Mouse (Mus musculus): ENCODE results near the gene 2210408I21Rik. TPM values are rescaled to one million over a fixed set of nuclear protein-coding genes. Genes with fewer than 3 reads are reported as not detected.

The 2210408I21Rik gene
- polyA plus RNA-seq, 1 experiment from 2014 or later: 14.4 TPM

GRCm38 (mm10) chr13:77177931-77178330 lies 42.6 kb downstream of the 2210408I21Rik start:
- Histone ChIP-seq H3K27me3 (ENCODE audit: control insufficient read depth, insufficient read depth, low read depth, low read length) (no peaks in the 10 kb centered on the region), H3K36me3 (ENCODE audit: control insufficient read depth, insufficient read depth, low read length) (no peaks in the 10 kb centered on the region), H3K9ac (ENCODE audit: low read depth, low read length) (no peak overlapping the region), H3K4me3 (ENCODE audit: low read depth, low read length) (no peak overlapping the region), H3K27ac (ENCODE audit: low read length) (no peak overlapping the region), H3K4me2 (ENCODE audit: low read length) (no peak overlapping the region), H3K9me3 (replicated peaks; ENCODE audit: control insufficient read depth, low read length, poor library complexity, severe bottlenecking) (no peaks in the 10 kb centered on the region), H3K4me1 (ENCODE audit: control insufficient read depth, insufficient read depth, low read length) (no peaks in the 10 kb centered on the region)
- ATAC-seq: no peak

DNA sequence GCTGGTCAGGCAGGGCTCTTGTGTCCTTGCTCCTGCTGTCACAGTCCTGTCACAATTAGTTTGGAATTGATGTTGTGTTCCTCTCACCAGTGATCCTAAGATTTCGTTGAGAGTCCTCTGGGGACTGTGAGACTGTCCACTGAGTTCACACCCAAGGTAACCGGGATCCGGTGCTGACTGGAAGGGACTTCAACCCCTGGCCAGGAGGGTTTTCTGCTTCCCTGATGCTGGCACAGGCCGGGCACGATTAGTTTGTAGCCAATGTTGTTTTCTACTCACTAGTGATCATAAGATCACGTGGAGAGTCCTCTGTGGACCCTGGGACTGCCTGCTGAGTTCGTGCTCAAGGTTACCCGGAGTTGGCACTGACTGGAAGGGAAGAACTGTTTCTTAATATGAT lies 55.3 kb downstream of the 2210408I21Rik start:
- WGBS: 90% methylated on average over 8 of the region's 8 CpGs

GRCm38 (mm10) chr13:77192201-77192600 lies 56.9 kb downstream of the 2210408I21Rik start:
- H3K4me3 ChIP-seq (ENCODE audit: low read depth, low read length): no peak overlapping the region
- no peaks in the 10 kb centered on the region for H3K27me3 ChIP-seq (ENCODE audit: control insufficient read depth, insufficient read depth, low read depth, low read length)
- H3K27ac ChIP-seq (ENCODE audit: low read length): no peak overlapping the region
- no peaks in the 10 kb centered on the region for H3K9me3 ChIP-seq (replicated peaks; ENCODE audit: control insufficient read depth, low read length, poor library complexity, severe bottlenecking)
- ATAC-seq: no peak
- no peak overlapping the region for H3K9ac ChIP-seq (ENCODE audit: low read depth, low read length)
- H3K4me2 ChIP-seq (ENCODE audit: low read length): no peak overlapping the region
- 76% methylated on average over 2 of the region's 2 CpGs for WGBS
- H3K4me1 ChIP-seq (ENCODE audit: control insufficient read depth, insufficient read depth, low read length): no peaks in the 10 kb centered on the region
- H3K36me3 ChIP-seq (ENCODE audit: control insufficient read depth, insufficient read depth, low read length): no peaks in the 10 kb centered on the region

More for the DNA sequence above, 55.3 kb downstream of the 2210408I21Rik start:
- Histone ChIP-seq H3K27me3 (ENCODE audit: control insufficient read depth, insufficient read depth, low read depth, low read length) (no peaks in the 10 kb centered on the region), H3K4me2 (ENCODE audit: low read length) (no peak overlapping the region), H3K4me1 (ENCODE audit: control insufficient read depth, insufficient read depth, low read length) (no peaks in the 10 kb centered on the region), H3K4me3 (ENCODE audit: low read depth, low read length) (no peak overlapping the region), H3K27ac (ENCODE audit: low read length) (no peak overlapping the region), H3K9ac (ENCODE audit: low read depth, low read length) (no peak overlapping the region), H3K9me3 (replicated peaks; ENCODE audit: control insufficient read depth, low read length, poor library complexity, severe bottlenecking) (no peaks in the 10 kb centered on the region), H3K36me3 (ENCODE audit: control insufficient read depth, insufficient read depth, low read length) (no peaks in the 10 kb centered on the region)
- no peak for ATAC-seq

GRCm38 (mm10) chr13:77208764-77209418 lies 73.6 kb downstream of the 2210408I21Rik start:
- Histone ChIP-seq H3K4me3 (ENCODE audit: low read depth, low read length) (no peak overlapping the region), H3K4me2 (ENCODE audit: low read length) (no peak overlapping the region), H3K27ac (ENCODE audit: low read length) (no peak overlapping the region), H3K4me1 (ENCODE audit: control insufficient read depth, insufficient read depth, low read length) (no peaks in the 10 kb centered on the region), H3K9me3 (replicated peaks; ENCODE audit: control insufficient read depth, low read length, poor library complexity, severe bottlenecking) (no peaks in the 10 kb centered on the region), H3K9ac (ENCODE audit: low read depth, low read length) (no peak overlapping the region), H3K27me3 (ENCODE audit: control insufficient read depth, insufficient read depth, low read depth, low read length) (no peaks in the 10 kb centered on the region), H3K36me3 (ENCODE audit: control insufficient read depth, insufficient read depth, low read length) (no peaks in the 10 kb centered on the region)
- peak; percentile 79 for ATAC-seq
- 46% methylated on average over 7 of the region's 7 CpGs for whole genome bisulfite sequencing

DNA sequence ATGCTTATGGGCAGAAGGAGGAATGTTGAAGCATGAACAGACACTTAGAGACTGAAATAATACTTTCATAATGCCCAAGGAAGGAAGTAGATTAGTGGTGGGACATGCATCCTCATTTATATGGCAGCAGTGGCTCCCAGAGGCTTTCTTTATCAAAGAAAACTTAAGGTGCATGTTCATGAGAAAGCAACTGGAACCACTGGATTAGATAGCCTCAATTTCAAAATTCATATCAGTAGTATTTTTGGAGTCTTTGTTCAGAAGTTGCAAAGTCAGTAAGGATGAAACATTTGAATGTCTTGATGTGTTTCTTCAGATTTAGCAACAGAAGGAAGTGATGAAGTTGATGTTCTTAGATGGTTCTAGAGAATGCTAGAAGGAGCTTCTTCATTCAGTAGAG lies 77.9 kb downstream of the 2210408I21Rik start:
- Histone ChIP-seq H3K9ac (ENCODE audit: low read depth, low read length) (no peak overlapping the region), H3K4me3 (ENCODE audit: low read depth, low read length) (no peak overlapping the region), H3K4me1 (ENCODE audit: control insufficient read depth, insufficient read depth, low read length) (no peaks in the 10 kb centered on the region)

GRCm38 (mm10) chr13:77215460-77215859 lies 80.1 kb downstream of the 2210408I21Rik start:
- H3K4me1 ChIP-seq (ENCODE audit: control insufficient read depth, insufficient read depth, low read length): no peaks in the 10 kb centered on the region
- H3K27ac ChIP-seq (ENCODE audit: low read length): no peak overlapping the region
- no peaks in the 10 kb centered on the region for H3K27me3 ChIP-seq (ENCODE audit: control insufficient read depth, insufficient read depth, low read depth, low read length)
- no peaks in the 10 kb centered on the region for H3K36me3 ChIP-seq (ENCODE audit: control insufficient read depth, insufficient read depth, low read length)
- H3K9ac ChIP-seq (ENCODE audit: low read depth, low read length): no peak overlapping the region
- H3K9me3 ChIP-seq (replicated peaks; ENCODE audit: control insufficient read depth, low read length, poor library complexity, severe bottlenecking): no peaks in the 10 kb centered on the region
- no peak overlapping the region for H3K4me3 ChIP-seq (ENCODE audit: low read depth, low read length)
- WGBS: 78% methylated on average over 2 of the region's 2 CpGs
- no peak for ATAC-seq
- H3K4me2 ChIP-seq (ENCODE audit: low read length): no peak overlapping the region

More for the DNA sequence above, 77.9 kb downstream of the 2210408I21Rik start:
- no peak overlapping the region for H3K27ac ChIP-seq (ENCODE audit: low read length)
- no peak for ATAC-seq
- H3K4me2 ChIP-seq (ENCODE audit: low read length): no peak overlapping the region
- no peaks in the 10 kb centered on the region for H3K9me3 ChIP-seq (replicated peaks; ENCODE audit: control insufficient read depth, low read length, poor library complexity, severe bottlenecking)
- H3K36me3 ChIP-seq (ENCODE audit: control insufficient read depth, insufficient read depth, low read length): no peaks in the 10 kb centered on the region
- H3K27me3 ChIP-seq (ENCODE audit: control insufficient read depth, insufficient read depth, low read depth, low read length): no peaks in the 10 kb centered on the region

DNA sequence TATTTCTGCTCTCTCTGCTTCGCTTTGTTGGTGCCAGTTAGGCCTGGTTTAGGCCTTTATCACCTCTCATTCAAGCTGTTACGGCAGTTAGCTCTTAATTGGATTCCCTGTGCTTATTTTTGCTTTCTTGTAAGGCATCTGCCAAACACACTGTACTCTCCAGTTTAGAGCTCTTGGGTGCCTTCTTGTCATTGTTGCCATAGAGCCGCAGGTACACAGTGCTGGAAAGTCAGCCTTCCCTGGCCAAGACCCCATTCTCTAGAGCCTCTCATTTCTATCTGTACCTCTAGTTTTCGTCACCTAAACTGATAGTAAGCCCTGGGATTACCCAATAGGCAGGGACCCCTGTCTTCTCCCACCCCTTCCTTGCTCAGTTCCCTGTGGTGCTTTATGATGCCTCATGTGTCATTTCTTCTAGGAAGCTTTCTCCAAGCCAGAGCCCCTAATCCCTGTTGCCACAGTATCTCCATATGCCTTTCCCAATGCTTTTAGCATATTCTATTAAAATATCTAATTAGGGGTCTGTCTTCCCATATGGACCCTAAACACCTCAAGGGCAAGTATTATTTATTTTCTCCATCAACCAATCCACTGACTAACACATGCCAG lies 82.4 kb downstream of the 2210408I21Rik start:
- Histone ChIP-seq H3K27ac (ENCODE audit: low read length) (no peak overlapping the region), H3K27me3 (ENCODE audit: control insufficient read depth, insufficient read depth, low read depth, low read length) (no peaks in the 10 kb centered on the region), H3K4me1 (ENCODE audit: control insufficient read depth, insufficient read depth, low read length) (no peaks in the 10 kb centered on the region), H3K36me3 (ENCODE audit: control insufficient read depth, insufficient read depth, low read length) (no peaks in the 10 kb centered on the region), H3K4me3 (ENCODE audit: low read depth, low read length) (no peak overlapping the region), H3K9ac (ENCODE audit: low read depth, low read length) (no peak overlapping the region), H3K9me3 (replicated peaks; ENCODE audit: control insufficient read depth, low read length, poor library complexity, severe bottlenecking) (no peaks in the 10 kb centered on the region), H3K4me2 (ENCODE audit: low read length) (no peak overlapping the region)
- no peak for ATAC-seq
- WGBS: 81% methylated on average over 4 of the region's 4 CpGs

GRCm38 (mm10) chr13:77221072-77221471 lies 85.7 kb downstream of the 2210408I21Rik start:
- H3K9me3 ChIP-seq (replicated peaks; ENCODE audit: control insufficient read depth, low read length, poor library complexity, severe bottlenecking): no peaks in the 10 kb centered on the region
- no peak for ATAC-seq
- no peak overlapping the region for H3K4me3 ChIP-seq (ENCODE audit: low read depth, low read length)
- H3K27me3 ChIP-seq (ENCODE audit: control insufficient read depth, insufficient read depth, low read depth, low read length): no peaks in the 10 kb centered on the region
- WGBS: 82% methylated on average over 2 of the region's 2 CpGs
- no peaks in the 10 kb centered on the region for H3K4me1 ChIP-seq (ENCODE audit: control insufficient read depth, insufficient read depth, low read length)
- no peak overlapping the region for H3K4me2 ChIP-seq (ENCODE audit: low read length)
- no peak overlapping the region for H3K27ac ChIP-seq (ENCODE audit: low read length)
- H3K36me3 ChIP-seq (ENCODE audit: control insufficient read depth, insufficient read depth, low read length): no peaks in the 10 kb centered on the region
- H3K9ac ChIP-seq (ENCODE audit: low read depth, low read length): no peak overlapping the region

GRCm38 (mm10) chr13:77256541-77256940 lies 121.2 kb downstream of the 2210408I21Rik start:
- Histone ChIP-seq H3K27ac (ENCODE audit: low read length) (no peak overlapping the region), H3K9ac (ENCODE audit: low read depth, low read length) (no peak overlapping the region), H3K36me3 (ENCODE audit: control insufficient read depth, insufficient read depth, low read length) (no peaks in the 10 kb centered on the region), H3K27me3 (ENCODE audit: control insufficient read depth, insufficient read depth, low read depth, low read length) (no peaks in the 10 kb centered on the region), H3K4me3 (ENCODE audit: low read depth, low read length) (no peak overlapping the region), H3K4me2 (ENCODE audit: low read length) (no peak overlapping the region), H3K4me1 (ENCODE audit: control insufficient read depth, insufficient read depth, low read length) (no peaks in the 10 kb centered on the region), H3K9me3 (replicated peaks; ENCODE audit: control insufficient read depth, low read length, poor library complexity, severe bottlenecking) (no peaks in the 10 kb centered on the region)
- WGBS: 91% methylated on average over 6 of the region's 6 CpGs
- ATAC-seq: no peak

All from midbrain, embryonic 16.5 days (tissue).